Mouse (Mus musculus) c-Kit-positive CD71-positive TER-119-positive erythroid progenitor cells, embryonic 14.5 days (primary cell): Measurements from ENCODE around the gene Edem1.

Experiments used
- DNase-seq: peaks from one replicate; pipeline ENCODE4 v3.0.0-alpha.2; 2013; ENCODE audit warnings: low spot score

The Edem1 gene

GRCm38 (mm10) chr6:108875344-108875743 lies 46.9 kb downstream of the Edem1 start:
- DNase-seq, result no peak

DNA sequence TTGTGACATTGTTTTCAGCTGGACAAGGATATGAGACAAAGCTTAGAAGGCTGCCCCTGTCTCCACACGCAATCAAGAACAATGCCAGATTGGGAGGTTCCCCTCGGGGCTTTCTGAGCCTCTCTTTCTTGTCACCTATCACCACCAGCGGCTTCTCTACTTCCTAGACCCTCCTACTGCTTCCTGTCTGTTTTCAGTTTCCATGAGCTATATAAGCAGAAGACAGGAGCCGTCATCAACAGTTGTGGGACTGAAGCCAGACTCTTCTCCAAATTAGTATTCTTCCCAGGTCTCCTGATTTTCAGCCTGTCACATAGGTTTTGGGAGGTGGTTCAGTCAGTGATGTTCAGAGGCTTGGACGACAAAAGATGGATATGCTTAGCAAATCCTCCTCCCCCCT lies 47.6 kb downstream of the Edem1 start:
- DNase-seq, result no peak

DNA sequence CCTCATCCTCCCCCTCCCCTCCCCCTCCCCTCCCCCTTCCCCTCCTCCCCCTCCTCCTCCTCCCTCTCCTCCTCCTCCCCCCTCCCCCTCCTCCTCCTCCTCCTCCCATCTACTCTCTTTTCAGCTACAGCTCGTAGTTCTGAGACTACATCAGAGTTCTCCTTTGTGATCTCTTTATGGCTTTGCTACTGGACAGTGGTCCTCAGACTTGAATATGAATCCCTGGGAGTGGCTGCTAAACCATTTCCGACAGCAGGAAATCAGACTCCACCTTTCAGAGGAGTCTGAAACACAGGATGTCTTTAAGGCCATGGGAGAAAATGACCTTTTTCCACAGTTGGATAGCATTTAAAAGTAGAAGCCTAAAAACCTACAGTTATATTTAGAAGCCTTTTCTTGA lies 48.0 kb downstream of the Edem1 start:
- no peak for DNase-seq

- peak; percentile 6 for DNase-seq
Measured at GRCm38 (mm10) chr6:108880368-108881013, 52.0 kb downstream of the Edem1 start.

DNA sequence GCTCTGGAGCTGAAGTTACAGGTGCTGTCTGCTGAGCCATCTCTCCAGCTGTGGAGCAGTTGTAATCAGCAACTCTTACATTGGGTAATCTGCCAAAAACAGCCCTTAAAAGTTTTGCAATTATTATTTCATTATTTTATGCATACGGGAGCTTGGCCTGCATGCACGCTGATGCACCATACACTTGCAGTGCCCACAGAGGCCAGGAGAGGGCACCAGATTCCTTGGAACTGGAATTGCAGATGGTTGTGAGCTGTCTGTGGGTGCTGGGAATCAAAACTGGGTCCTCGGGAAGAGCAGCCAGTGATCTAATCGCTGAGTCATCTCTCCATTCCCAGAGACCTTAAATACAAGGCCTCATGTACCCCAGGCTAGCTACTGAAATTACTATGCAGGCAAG lies 52.6 kb downstream of the Edem1 start:
- DNase-seq, result no peak

DNA sequence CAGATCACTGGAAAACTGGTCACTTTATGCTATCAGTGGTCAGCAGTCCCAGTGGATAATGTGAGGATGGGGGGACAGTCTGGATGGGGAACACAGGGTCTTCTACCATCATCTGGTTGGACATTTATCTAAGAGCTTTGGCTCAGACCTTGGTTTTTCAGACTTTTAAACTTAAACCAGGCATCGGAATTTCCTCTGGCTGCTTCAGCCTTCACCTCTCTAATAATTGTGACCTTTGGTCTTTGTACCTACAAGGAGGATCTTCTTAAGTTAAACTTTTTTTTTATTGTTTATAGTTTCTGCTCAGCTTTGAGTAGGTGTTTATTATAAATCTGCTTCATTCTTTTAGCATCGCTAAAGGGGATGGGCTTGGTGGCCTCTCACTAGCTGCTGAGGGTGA lies 55.4 kb downstream of the Edem1 start:
- DNase-seq, result no peak

- DNase-seq, result no peak
Measured at GRCm38 (mm10) chr6:108884603-108885002, 56.2 kb downstream of the Edem1 start.

GRCm38 (mm10) chr6:108886346-108886745 lies 57.9 kb downstream of the Edem1 start:
- DNase-seq, result no peak

GRCm38 (mm10) chr6:108892589-108892988 lies 64.1 kb downstream of the Edem1 start:
- no peak for DNase-seq

GRCm38 (mm10) chr6:108895129-108895528 lies 66.7 kb downstream of the Edem1 start:
- DNase-seq, result no peak

- no peak for DNase-seq
Measured at GRCm38 (mm10) chr6:108895976-108896375, 67.5 kb downstream of the Edem1 start.

DNA sequence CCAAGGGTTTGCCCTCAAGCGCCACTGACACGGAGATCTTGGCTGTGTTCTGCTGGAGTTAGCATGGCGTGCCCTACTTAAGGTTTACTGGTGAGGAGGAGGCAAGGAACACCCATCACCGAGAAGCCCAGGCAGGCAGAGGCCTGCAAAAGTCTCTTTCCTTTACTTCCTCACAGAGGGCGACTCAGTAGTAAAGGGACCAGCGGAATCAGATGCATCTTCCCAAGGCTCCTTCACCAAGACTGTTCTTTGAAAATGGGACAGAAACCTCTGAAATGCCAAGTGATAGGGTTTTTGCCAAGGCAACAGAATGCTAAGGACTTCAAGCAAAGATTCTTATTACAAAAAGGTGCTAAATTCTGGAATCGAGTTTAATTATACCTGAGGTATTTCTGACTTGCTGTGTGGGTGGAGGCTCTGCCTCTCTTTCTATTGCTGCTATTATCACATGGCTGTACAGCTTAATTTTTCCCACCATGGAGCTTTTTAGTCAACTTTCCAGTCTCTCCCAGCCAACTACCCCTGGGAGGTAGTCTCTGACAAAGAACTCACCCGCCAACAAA lies 68.2 kb downstream of the Edem1 start:
- no peak for DNase-seq

- no peak for DNase-seq
Measured at GRCm38 (mm10) chr6:108899231-108899630, 70.8 kb downstream of the Edem1 start.

GRCm38 (mm10) chr6:108902124-108902523 lies 73.7 kb downstream of the Edem1 start:
- no peak for DNase-seq

DNA sequence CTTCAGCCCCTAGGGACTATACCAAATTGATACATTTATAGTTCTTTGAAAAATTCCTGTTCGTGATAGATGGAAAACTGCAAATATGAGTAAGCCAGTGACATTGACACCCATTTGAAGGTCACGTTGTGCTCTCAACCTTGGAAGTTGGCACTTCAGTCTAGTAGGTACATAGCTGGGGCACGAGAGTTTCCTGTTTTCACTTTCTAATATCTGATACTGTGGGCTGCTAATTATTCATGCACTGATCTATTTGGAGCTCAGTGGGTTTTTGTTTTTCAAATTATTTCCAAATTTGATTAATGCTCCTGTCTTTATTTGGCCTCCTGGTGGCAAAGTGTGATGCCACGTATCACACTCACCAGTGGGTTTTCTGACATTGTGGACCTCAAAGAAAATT lies 74.8 kb downstream of the Edem1 start:
- DNase-seq, result no peak

GRCm38 (mm10) chr6:108906539-108906938 lies 78.1 kb downstream of the Edem1 start:
- no peak for DNase-seq
